ENCODE assay signal across 18 mouse cellular contexts in genomic region chr16:9083740-9084139, GRCm38 (mm10).
DNase-seq lines count a peak whose midpoint lies in the region; ATAC-seq and TF ChIP-seq lines count a peak whose summit lies in the region.
"Had no signal": no experiment of that assay in that cellular context is flagged by ENCODE, and none has a peak within 500 bp of the region (broad histone marks: within the 10 kb centered on the region; RNA-seq: fewer than 3 reads in every experiment).

No protein-coding gene starts in this region.

- H3K4me1 ChIP-seq in CH12.LX (ENCODE audit: control insufficient read depth in 1 of 2, insufficient read depth in 2 of 2) = peaks cover 0 to 5% of the 10 kb centered on the region in 2 experiments; a peak in 2 of 4 replicates
- peaks cover 10 to 22% of the 10 kb centered on the region in 2 experiments for H3K4me1 ChIP-seq in ES-E14 (ENCODE audit: control insufficient read depth in 2 of 2, insufficient read depth in 2 of 2, low read length in 2 of 2, poor library complexity in 1 of 2)
- no peaks in the 10 kb centered on the region for H3K4me1 ChIP-seq in stomach, postnatal 0 days (replicated peaks; ENCODE audit: control insufficient read depth, insufficient read depth)
- peaks cover 10% of the 10 kb centered on the region for H3K4me1 ChIP-seq in forebrain, embryonic 12.5 days
- H3K4me1 ChIP-seq: embryonic facial prominence, embryonic 13.5 days; heart, embryonic 12.5 days; hindbrain, embryonic 15.5 days had no signal

- no peak for DNase-seq in layer of hippocampus, adult 2 months (ENCODE audit: low spot score in 2 of 2)
- no peak for DNase-seq in layer of hippocampus, postnatal 36 days
- peak; percentile 17 for DNase-seq in CH12.LX (ENCODE audit: extremely low read depth)
- peak; percentile 92 for DNase-seq in ES-E14 (ENCODE audit: low read depth, low spot score)
- DNase-seq in ZHBTc4 (ENCODE audit: low read depth, low spot score) = peak; percentile 97
- no peak for DNase-seq in stomach, postnatal 0 days (ENCODE audit: low spot score)
- DNase-seq: adrenal gland, postnatal 14 days; cerebellum, adult 11-12 months; cerebellum, adult 9-10 months; cerebellum, postnatal 25 days; forebrain, postnatal 0 days; gastrocnemius, postnatal 14 days had no signal

- TF ChIP-seq POLR2A in CH12.LX (IDR thresholded peaks at IDR 0.05; ENCODE audit: low read depth, low read length) = no peak

- no peak for TF ChIP-seq EP300 in CH12.LX (IDR thresholded peaks at IDR 0.05; ENCODE audit: low read length)
- no peak for TF ChIP-seq EP300 in stomach, postnatal 0 days (optimal IDR thresholded peaks at IDR 0.05)

- H3K27me3 ChIP-seq in CH12.LX (replicated peaks) = no peaks in the 10 kb centered on the region
- no peaks in the 10 kb centered on the region for H3K27me3 ChIP-seq in stomach, postnatal 0 days (ENCODE audit: control insufficient read depth, insufficient read depth, low read length)
- no peaks in the 10 kb centered on the region for H3K27me3 ChIP-seq in forebrain, embryonic 12.5 days
- H3K27me3 ChIP-seq: embryonic facial prominence, embryonic 13.5 days; forebrain, embryonic 13.5 days; heart, embryonic 12.5 days; hindbrain, embryonic 15.5 days; Patski had no signal

- H3K36me3 ChIP-seq in CH12.LX (replicated peaks in 1 of 2; ENCODE audit: control insufficient read depth in 1 of 2, insufficient read depth in 1 of 2, low read length in 1 of 2) = no peaks in the 10 kb centered on the region
- H3K36me3 ChIP-seq in ES-E14 (ENCODE audit: control insufficient read depth, insufficient read depth, low read length, poor library complexity, severe bottlenecking) = no peaks in the 10 kb centered on the region; the same call in 1 of the 2 replicates
- no peaks in the 10 kb centered on the region for H3K36me3 ChIP-seq in stomach, postnatal 0 days (ENCODE audit: control insufficient read depth, insufficient read depth, low read length)
- H3K36me3 ChIP-seq in forebrain, embryonic 12.5 days (replicated peaks) = no peaks in the 10 kb centered on the region
- H3K36me3 ChIP-seq: embryonic facial prominence, embryonic 13.5 days; heart, embryonic 12.5 days; hindbrain, embryonic 15.5 days had no signal

- no peak overlapping the region for H3K4me2 ChIP-seq in CH12.LX (ENCODE audit: insufficient read depth, low read depth, poor library complexity, severe bottlenecking)
- no peak overlapping the region for H3K4me2 ChIP-seq in stomach, postnatal 0 days (replicated peaks; ENCODE audit: low read depth)
- H3K4me2 ChIP-seq in forebrain, embryonic 12.5 days = no peak overlapping the region
- H3K4me2 ChIP-seq: embryonic facial prominence, embryonic 13.5 days; forebrain, embryonic 13.5 days; heart, embryonic 12.5 days; hindbrain, embryonic 15.5 days had no signal

- no peak for ATAC-seq in stomach, postnatal 0 days (ENCODE audit: low FRiP score, low TSS enrichment)
- no peak for ATAC-seq in forebrain, embryonic 12.5 days (ENCODE audit: low FRiP score)
- ATAC-seq: forebrain, embryonic 13.5 days; forebrain, postnatal 0 days; Patski had no signal

- no peak overlapping the region for H3K9ac ChIP-seq in CH12.LX (ENCODE audit: insufficient read depth, low read depth)
- H3K9ac ChIP-seq in ES-E14 (ENCODE audit: insufficient read depth, low read depth, low read length, poor library complexity, severe bottlenecking) = no peak overlapping the region
- H3K9ac ChIP-seq in stomach, postnatal 0 days (ENCODE audit: low read length) = no peak overlapping the region
- H3K9ac ChIP-seq in forebrain, embryonic 12.5 days = no peak overlapping the region
- H3K9ac ChIP-seq: embryonic facial prominence, embryonic 13.5 days; forebrain, embryonic 13.5 days; forebrain, postnatal 0 days; heart, embryonic 12.5 days; hindbrain, embryonic 15.5 days had no signal

- peaks cover 3% of the 10 kb centered on the region for H3K9me3 ChIP-seq in CH12.LX (replicated peaks; ENCODE audit: low read length)
- H3K9me3 ChIP-seq in ES-E14 (ENCODE audit: control insufficient read depth, insufficient read depth, low read depth, low read length) = no peaks in the 10 kb centered on the region
- H3K9me3 ChIP-seq in stomach, postnatal 0 days (ENCODE audit: control insufficient read depth, low read length) = no peaks in the 10 kb centered on the region
- no peaks in the 10 kb centered on the region for H3K9me3 ChIP-seq in forebrain, embryonic 12.5 days
- H3K9me3 ChIP-seq: embryonic facial prominence, embryonic 13.5 days; forebrain, embryonic 13.5 days; heart, embryonic 12.5 days; hindbrain, embryonic 15.5 days had no signal

- WGBS in stomach, postnatal 0 days = 78% methylated on average over 2 of the region's 2 CpGs
- WGBS in forebrain, embryonic 12.5 days = 54% methylated on average over 2 of the region's 2 CpGs

- no peak overlapping the region for H3K4me3 ChIP-seq in layer of hippocampus, adult 2 months
- H3K4me3 ChIP-seq in CH12.LX (replicated peaks in 1 of 3; ENCODE audit: low read depth in 2 of 3, low read length in 2 of 3, poor library complexity in 1 of 3) = no peak overlapping the region
- no peak overlapping the region for H3K4me3 ChIP-seq in ES-E14 (ENCODE audit: insufficient read depth in 1 of 2, low read depth in 1 of 2, low read length in 2 of 2, poor library complexity in 1 of 2, severe bottlenecking in 1 of 2)
- H3K4me3 ChIP-seq in stomach, postnatal 0 days (ENCODE audit: low read depth, low read length) = no peak overlapping the region
- no peak overlapping the region for H3K4me3 ChIP-seq in forebrain, embryonic 12.5 days (replicated peaks)
- H3K4me3 ChIP-seq: embryonic facial prominence, embryonic 13.5 days; forebrain, embryonic 13.5 days; heart, embryonic 12.5 days; hindbrain, embryonic 15.5 days had no signal

- peak overlapping the region; percentile 60 for H3K27ac ChIP-seq in layer of hippocampus, adult 2 months
- H3K27ac ChIP-seq in CH12.LX (ENCODE audit: insufficient read depth, low read depth) (no peak overlapping the region), ES-E14 (ENCODE audit: insufficient read depth, low read depth, low read length, poor library complexity, severe bottlenecking) (peak overlapping the region; percentile 80)
- H3K27ac ChIP-seq in stomach, postnatal 0 days (replicated peaks) = no peak overlapping the region
- H3K27ac ChIP-seq in forebrain, embryonic 12.5 days = no peak overlapping the region
- H3K27ac ChIP-seq: embryonic facial prominence, embryonic 13.5 days; forebrain, embryonic 13.5 days; hindbrain, embryonic 15.5 days had no signal

- no peaks in the 10 kb centered on the region for H3K79me2 ChIP-seq in CH12.LX (replicated peaks; ENCODE audit: control insufficient read depth, extremely low read depth, insufficient read depth, poor library complexity, severe bottlenecking)

- no peak for TF ChIP-seq RAD21 in CH12.LX (IDR thresholded peaks at IDR 0.05; ENCODE audit: low read depth, low read length)

- in situ Hi-C loops in CH12.LX (cut with MboI; ENCODE audit: low pct_ligation_motif_present, low pct_unique_long_range_greater_than_20kb, low sequenced_read_pairs) = no loop called here
- in situ Hi-C loops in ES-E14 (cut with MboI; ENCODE audit: low sequenced_read_pairs in 2 of 2, unreplicated experiment in 2 of 2) = no loop called here

- dilution Hi-C loops in CH12.LX (cut with MboI; ENCODE audit: extremely low pct_ligation_motif_present, extremely low pct_unique_long_range_greater_than_20kb, low sequenced_read_pairs) = no loop called here

- TF ChIP-seq CTCF in layer of hippocampus, adult 2 months (conservative IDR thresholded peaks at IDR 0.05) = no peak
- no peak for TF ChIP-seq CTCF in CH12.LX (conservative IDR thresholded peaks at IDR 0.05 in 1 of 2, IDR thresholded peaks at IDR 0.05 in 1 of 2; ENCODE audit: low read depth in 2 of 2, low read length in 2 of 2)
- no peak for TF ChIP-seq CTCF in stomach, postnatal 0 days (IDR thresholded peaks at IDR 0.05; ENCODE audit: low read depth)

TF ChIP-seq in CH12.LX, 34 proteins besides CTCF, POLR2A, EP300 and RAD21:
- no peak for TF ChIP-seq SIN3A (IDR thresholded peaks at IDR 0.05; ENCODE audit: low read length)
- TF ChIP-seq MXI1 (IDR thresholded peaks at IDR 0.05; ENCODE audit: low read depth, low read length) = no peak
- no peak for TF ChIP-seq ZMIZ1 (IDR thresholded peaks at IDR 0.05; ENCODE audit: low read depth, low read length)
- TF ChIP-seq ELF1 (IDR thresholded peaks at IDR 0.05; ENCODE audit: low read depth, low read length) = no peak
- TF ChIP-seq JUND (conservative IDR thresholded peaks at IDR 0.05; ENCODE audit: low read depth, low read length) = no peak
- no peak for TF ChIP-seq MAZ (IDR thresholded peaks at IDR 0.05; ENCODE audit: low read depth, low read length)

TF ChIP-seq in ES-E14, 5 proteins besides CTCF, POLR2A, EP300 and RAD21:
- TF ChIP-seq CHD2 (IDR thresholded peaks at IDR 0.05; ENCODE audit: low read depth, low read length) (peak; percentile 65; the same call in 1 of the 2 replicates), ZC3H11A (IDR thresholded peaks at IDR 0.05; ENCODE audit: borderline replicate concordance, low read depth, low read length) (no peak)
TF ChIP-seq in ES-E14: peak in this region for 1.

Comparison
In these comparisons a context has a peak if more than half of its experiments do, and no peak if none do; other contexts are left out.
1. DNase-seq: peak in CH12.LX (single experiment), ES-E14 (single experiment) and ZHBTc4 (single experiment); none in layer of hippocampus, adult 2 months (0 of 2), layer of hippocampus, postnatal 36 days (0 of 2) and stomach, postnatal 0 days (single experiment).
2. H3K27ac ChIP-seq: peak in layer of hippocampus, adult 2 months (single experiment) and ES-E14 (single experiment); none in CH12.LX (single experiment), stomach, postnatal 0 days (single experiment) and forebrain, embryonic 12.5 days (single experiment).